34 mouse cellular contexts compared by ENCODE assay signal in genomic region chr4:100992086-100992485, GRCm38 (mm10). TPM values are rescaled to one million over a fixed set of nuclear protein-coding genes. Genes with fewer than 3 reads are reported as not detected.
DNase-seq lines count a peak whose midpoint lies in the region; ATAC-seq lines count a peak whose summit lies in the region.
"Had no signal": no experiment of that assay in that cellular context is flagged by ENCODE, and none has a peak within 500 bp of the region (broad histone marks: within the 10 kb centered on the region; RNA-seq: fewer than 3 reads in every experiment).

No protein-coding gene starts in this region.

- H3K36me3 ChIP-seq in heart, embryonic 13.5 days = peaks cover 76% of the 10 kb centered on the region
- peaks cover 44% of the 10 kb centered on the region for H3K36me3 ChIP-seq in kidney, embryonic 16.5 days (ENCODE audit: insufficient read depth, low read length)
- no peaks in the 10 kb centered on the region for H3K36me3 ChIP-seq in liver, embryonic 12.5 days
- H3K36me3 ChIP-seq in liver, embryonic 16.5 days (ENCODE audit: control insufficient read depth, insufficient read depth) = no peaks in the 10 kb centered on the region

- H3K9ac ChIP-seq in heart, embryonic 13.5 days = no peak overlapping the region
- 0 out of 2 replicates have a peak overlapping the region, but pooled peaks have one; percentile 23 for H3K9ac ChIP-seq in kidney, embryonic 16.5 days (replicated peaks; ENCODE audit: low read length)
- peak overlapping the region; percentile 12; the same call in 1 of the 2 replicates for H3K9ac ChIP-seq in liver, embryonic 12.5 days
- no peak overlapping the region for H3K9ac ChIP-seq in liver, embryonic 16.5 days (ENCODE audit: low read depth, low read length)
- H3K9ac ChIP-seq: limb, embryonic 13.5 days; lung, embryonic 14.5 days; neural tube, embryonic 15.5 days had no signal

- no peak for DNase-seq in heart, adult 8-10 months (ENCODE audit: low spot score)
- DNase-seq in kidney, postnatal 4 days = no peak
- DNase-seq: adrenal gland, adult 2 months; B cell, adult 2 months; cerebellum, adult 11-12 months; cerebellum, postnatal 10 days; gastrocnemius, postnatal 10 days; kidney, adult 8-10 months; kidney, postnatal 36 days; layer of hippocampus, adult 9-11 months; lung, embryonic 14.5 days; thymus, adult 2 months; thymus, postnatal 4 days had no signal

- H3K4me2 ChIP-seq in heart, embryonic 13.5 days = no peak overlapping the region
- H3K4me2 ChIP-seq in kidney, embryonic 16.5 days (replicated peaks; ENCODE audit: low read depth, low read length) = no peak overlapping the region
- no peak overlapping the region for H3K4me2 ChIP-seq in liver, embryonic 12.5 days
- H3K4me2 ChIP-seq in liver, embryonic 16.5 days (ENCODE audit: low read depth, low read length) = no peak overlapping the region
- H3K4me2 ChIP-seq: limb, embryonic 13.5 days; lung, embryonic 14.5 days; neural tube, embryonic 15.5 days had no signal

- peaks cover 21% of the 10 kb centered on the region for H3K4me1 ChIP-seq in heart, embryonic 13.5 days
- peaks cover 33% of the 10 kb centered on the region for H3K4me1 ChIP-seq in kidney, embryonic 16.5 days (ENCODE audit: insufficient read depth, low read length)
- H3K4me1 ChIP-seq in liver, embryonic 12.5 days = peaks cover 64% of the 10 kb centered on the region
- H3K4me1 ChIP-seq in liver, embryonic 16.5 days (ENCODE audit: control insufficient read depth, low read depth, low read length) = peaks cover 29% of the 10 kb centered on the region
- H3K4me1 ChIP-seq: limb, embryonic 13.5 days; megakaryocyte, embryonic 14.5 days had no signal

- H3K27me3 ChIP-seq in heart, embryonic 13.5 days (replicated peaks) = no peaks in the 10 kb centered on the region
- no peaks in the 10 kb centered on the region for H3K27me3 ChIP-seq in kidney, embryonic 16.5 days (ENCODE audit: insufficient read depth, low read length)
- H3K27me3 ChIP-seq in liver, embryonic 12.5 days (replicated peaks) = no peaks in the 10 kb centered on the region
- no peaks in the 10 kb centered on the region for H3K27me3 ChIP-seq in liver, embryonic 16.5 days (ENCODE audit: control insufficient read depth, insufficient read depth, low read depth, low read length)
- H3K27me3 ChIP-seq: CH12.LX; limb, embryonic 13.5 days; megakaryocyte, embryonic 14.5 days; neural tube, embryonic 15.5 days had no signal

- no peak for ATAC-seq in heart, embryonic 13.5 days (ENCODE audit: extremely low read depth, insufficient number of reproducible peaks, low FRiP score, low TSS enrichment)
- ATAC-seq in kidney, embryonic 16.5 days (ENCODE audit: low FRiP score, low TSS enrichment) = no peak
- ATAC-seq in liver, embryonic 12.5 days = peak; percentile 52
- no peak for ATAC-seq in liver, embryonic 16.5 days (ENCODE audit: low read depth)
- no peak for ATAC-seq in cerebellum, adult (ENCODE audit: insufficient number of reproducible peaks, low FRiP score, low TSS enrichment)
- ATAC-seq: forebrain, embryonic 16.5 days had no signal

- no peaks in the 10 kb centered on the region; the same call in 1 of the 2 replicates for H3K9me3 ChIP-seq in heart, embryonic 13.5 days
- H3K9me3 ChIP-seq in kidney, embryonic 16.5 days (ENCODE audit: low read length) = no peaks in the 10 kb centered on the region
- no peaks in the 10 kb centered on the region for H3K9me3 ChIP-seq in liver, embryonic 12.5 days (replicated peaks)
- no peaks in the 10 kb centered on the region for H3K9me3 ChIP-seq in liver, embryonic 16.5 days (replicated peaks; ENCODE audit: control insufficient read depth, low read length)
- H3K9me3 ChIP-seq: embryonic facial prominence, embryonic 10.5 days; G1E; limb, embryonic 13.5 days; megakaryocyte, embryonic 14.5 days; neural tube, embryonic 15.5 days had no signal

- H3K4me3 ChIP-seq in heart, embryonic 13.5 days = no peak overlapping the region
- H3K4me3 ChIP-seq in kidney, embryonic 16.5 days (ENCODE audit: low read length) = no peak overlapping the region
- H3K4me3 ChIP-seq in liver, embryonic 12.5 days = no peak overlapping the region
- H3K4me3 ChIP-seq in liver, embryonic 16.5 days (ENCODE audit: low read depth, low read length) = no peak overlapping the region
- H3K4me3 ChIP-seq: embryonic facial prominence, embryonic 10.5 days; limb, embryonic 13.5 days; neural tube, embryonic 15.5 days had no signal

- 65% methylated on average over 6 of the region's 6 CpGs for WGBS in heart, embryonic 13.5 days
- 73% methylated on average over 6 of the region's 6 CpGs for WGBS in kidney, embryonic 16.5 days
- WGBS in liver, embryonic 12.5 days (ENCODE audit: insufficient replicate concordance) = 33% methylated on average over 6 of the region's 6 CpGs
- 45% methylated on average over 6 of the region's 6 CpGs for WGBS in liver, embryonic 16.5 days (ENCODE audit: insufficient replicate concordance)

- peak overlapping the region; percentile 48 for H3K27ac ChIP-seq in heart, embryonic 13.5 days (replicated peaks)
- peak overlapping the region; percentile 41; the same call in 1 of the 2 replicates for H3K27ac ChIP-seq in kidney, embryonic 16.5 days (ENCODE audit: low read length)
- H3K27ac ChIP-seq in liver, embryonic 12.5 days = peak overlapping the region; percentile 97
- H3K27ac ChIP-seq in liver, embryonic 16.5 days (ENCODE audit: low read length) = peak overlapping the region; percentile 72; the same call in 1 of the 2 replicates
- H3K27ac ChIP-seq: embryonic facial prominence, embryonic 10.5 days; limb, embryonic 13.5 days; stomach, postnatal 0 days had no signal

RNA-seq across cellular contexts. Expression of gene Gm10577, which starts 28.4 kb away (rescaled TPM):
- polyA plus RNA-seq in heart, embryonic 13.5 days (2015; fragmentation: Nextera tagmentation; extraction: Ambion mirVana) = not detected in 2 replicates
- not detected for total RNA-seq in heart, adult 8-10 months (2022)
- polyA plus RNA-seq in kidney, embryonic 16.5 days (2015; fragmentation: Nextera tagmentation; extraction: Ambion mirVana) = not detected in 2 replicates
- polyA plus RNA-seq in liver, embryonic 12.5 days (2016; fragmentation: Nextera tagmentation; extraction: Ambion mirVana) = not detected in 2 replicates
- polyA plus RNA-seq in liver, embryonic 16.5 days (2015; fragmentation: Nextera tagmentation; extraction: Ambion mirVana) = not detected in 2 replicates
- total RNA-seq: adrenal gland, adult 2 months; adrenal gland, postnatal 4 days; CH12.LX; G1E; gastrocnemius, postnatal 10 days; granulocyte monocyte progenitor cell, adult 5-6 weeks; left cerebral cortex, adult 18-20 months; left cerebral cortex, postnatal 25 days had no signal
- polyA plus RNA-seq: adrenal gland, adult 2 months; cortical plate, adult 2 months; embryonic facial prominence, embryonic 10.5 days; forebrain, embryonic 16.5 days; G1E; heart, postnatal 0 days; intestine, embryonic 14.5 days; limb, embryonic 13.5 days; lung, embryonic 14.5 days; neural tube, embryonic 15.5 days; small intestine, adult 2 months; stomach, postnatal 0 days; thymus, adult 2 months had no signal

Comparison
In these comparisons a context has a peak if more than half of its experiments do, and no peak if none do; other contexts are left out.
1. H3K9ac ChIP-seq: peak in kidney, embryonic 16.5 days (single experiment) and liver, embryonic 12.5 days (single experiment); none in heart, embryonic 13.5 days (single experiment) and liver, embryonic 16.5 days (single experiment).
2. H3K27ac ChIP-seq: peak in every context shown above with its lines; median percentile 97 in liver, embryonic 12.5 days; 72 in liver, embryonic 16.5 days; 48 in heart, embryonic 13.5 days; 41 in kidney, embryonic 16.5 days.